In genomic region chr14:59843264-59843942, GRCm38 (mm10) we compare ENCODE assay signal across 30 mouse cellular contexts.
DNase-seq lines count a peak whose midpoint lies in the region; ATAC-seq lines count a peak whose summit lies in the region.
"Had no signal": no experiment of that assay in that cellular context is flagged by ENCODE, and none has a peak within 500 bp of the region (broad histone marks: within the 10 kb centered on the region; RNA-seq: fewer than 3 reads in every experiment).

No protein-coding gene starts in this region.

- no peaks in the 10 kb centered on the region for H3K9me3 ChIP-seq in intestine, embryonic 16.5 days (ENCODE audit: control insufficient read depth, low read length)
- H3K9me3 ChIP-seq in liver, embryonic 13.5 days (replicated peaks), result no peaks in the 10 kb centered on the region
- H3K9me3 ChIP-seq: embryonic facial prominence, embryonic 13.5 days; forebrain, embryonic 10.5 days; heart, embryonic 13.5 days; kidney, embryonic 15.5 days; limb, embryonic 10.5 days; limb, embryonic 15.5 days; midbrain, embryonic 10.5 days; midbrain, embryonic 15.5 days; neural tube, embryonic 15.5 days had no signal

- H3K36me3 ChIP-seq in intestine, embryonic 16.5 days (ENCODE audit: control insufficient read depth, insufficient read depth, low read length), result no peaks in the 10 kb centered on the region
- no peaks in the 10 kb centered on the region for H3K36me3 ChIP-seq in liver, embryonic 13.5 days
- H3K36me3 ChIP-seq: embryonic facial prominence, embryonic 13.5 days; forebrain, embryonic 10.5 days; heart, embryonic 13.5 days; kidney, embryonic 15.5 days; limb, embryonic 10.5 days; limb, embryonic 15.5 days; midbrain, embryonic 10.5 days; neural tube, embryonic 15.5 days had no signal

- H3K27me3 ChIP-seq in intestine, embryonic 16.5 days (replicated peaks; ENCODE audit: control insufficient read depth, insufficient read depth, low read length), result no peaks in the 10 kb centered on the region
- H3K27me3 ChIP-seq in liver, embryonic 13.5 days, result no peaks in the 10 kb centered on the region
- H3K27me3 ChIP-seq: heart, embryonic 13.5 days; kidney, embryonic 15.5 days; midbrain, embryonic 15.5 days; neural tube, embryonic 15.5 days had no signal

- no peak overlapping the region for H3K4me2 ChIP-seq in intestine, embryonic 16.5 days (ENCODE audit: low read depth, low read length)
- no peak overlapping the region for H3K4me2 ChIP-seq in liver, embryonic 13.5 days
- H3K4me2 ChIP-seq: embryonic facial prominence, embryonic 13.5 days; heart, embryonic 13.5 days; hindbrain, embryonic 14.5 days; kidney, embryonic 15.5 days; limb, embryonic 15.5 days; midbrain, embryonic 15.5 days; neural tube, embryonic 15.5 days had no signal

- H3K27ac ChIP-seq in intestine, embryonic 16.5 days (ENCODE audit: low read length), result no peak overlapping the region
- H3K27ac ChIP-seq in liver, embryonic 13.5 days, result no peak overlapping the region
- H3K27ac ChIP-seq: embryonic facial prominence, embryonic 13.5 days; forebrain, embryonic 10.5 days; gastrocnemius, adult 2 months; heart, adult 2 months; heart, embryonic 13.5 days; hindbrain, embryonic 14.5 days; kidney, embryonic 15.5 days; layer of hippocampus, adult 2 months; limb, embryonic 10.5 days; limb, embryonic 15.5 days; midbrain, embryonic 10.5 days; midbrain, embryonic 15.5 days; neural tube, embryonic 15.5 days had no signal

- no peak overlapping the region for H3K9ac ChIP-seq in intestine, embryonic 16.5 days (ENCODE audit: low read depth, low read length)
- no peak overlapping the region for H3K9ac ChIP-seq in liver, embryonic 13.5 days
- H3K9ac ChIP-seq: embryonic facial prominence, embryonic 13.5 days; heart, embryonic 13.5 days; hindbrain, embryonic 14.5 days; kidney, embryonic 15.5 days; limb, embryonic 15.5 days; midbrain, embryonic 15.5 days; neural tube, embryonic 15.5 days had no signal

- 61% methylated on average over 6 of the region's 6 CpGs for WGBS in intestine, embryonic 16.5 days
- 57% methylated on average over 6 of the region's 6 CpGs for WGBS in liver, embryonic 13.5 days (ENCODE audit: insufficient replicate concordance)

- H3K4me3 ChIP-seq in intestine, embryonic 16.5 days (ENCODE audit: low read length), result no peak overlapping the region
- H3K4me3 ChIP-seq in liver, embryonic 13.5 days (replicated peaks), result no peak overlapping the region
- H3K4me3 ChIP-seq: embryonic facial prominence, embryonic 13.5 days; forebrain, embryonic 10.5 days; gastrocnemius, adult 2 months; heart, adult 2 months; heart, embryonic 13.5 days; kidney, embryonic 15.5 days; layer of hippocampus, adult 2 months; limb, embryonic 10.5 days; limb, embryonic 15.5 days; midbrain, embryonic 10.5 days; midbrain, embryonic 15.5 days; neural tube, embryonic 15.5 days had no signal

- ATAC-seq in intestine, embryonic 16.5 days, result peak; percentile 34; the same call in 1 of the 2 replicates
- ATAC-seq in liver, embryonic 13.5 days (ENCODE audit: low read depth), result peak; percentile 68
- ATAC-seq: forebrain, embryonic 16.5 days; inflammation-experienced regulatory T-cells, adult 6 months; midbrain, embryonic 15.5 days had no signal

- 0 out of 2 replicates have a peak, but pooled peaks cover 3% of the 10 kb centered on the region for H3K4me1 ChIP-seq in intestine, embryonic 16.5 days (ENCODE audit: control insufficient read depth, insufficient read depth, low read length)
- 0 out of 2 replicates have a peak, but pooled peaks cover 4% of the 10 kb centered on the region for H3K4me1 ChIP-seq in liver, embryonic 13.5 days (replicated peaks)

- DNase-seq in lung, postnatal 36 days, result peak; percentile 24
- DNase-seq in lung, postnatal 4 days, result no peak
- no peak for DNase-seq in liver, embryonic 13.5 days
- peak; percentile 47 for DNase-seq in yolk sac, embryonic 10.5 days (ENCODE audit: low spot score)
- no peak for DNase-seq in embryo, embryonic 10.5 days (ENCODE audit: low spot score)
- no peak for DNase-seq in retina, embryonic 14.5 days (ENCODE audit: low spot score)
- DNase-seq: adrenal gland, postnatal 10 days; B cell, adult 2 months; cerebellum, adult 8-10 months; gastrocnemius, adult 2 months; gastrocnemius, postnatal 36 days; heart, adult 2 months; heart, postnatal 10 days; kidney, postnatal 36 days; right cerebral cortex, postnatal 25 days; thymus, postnatal 14 days had no signal

Comparison
In these comparisons a context has a peak if more than half of its experiments do, and no peak if none do; other contexts are left out.
1. DNase-seq: peak in lung, postnatal 36 days (single experiment) and yolk sac, embryonic 10.5 days (single experiment); none in lung, postnatal 4 days (0 of 2), liver, embryonic 13.5 days (single experiment), embryo, embryonic 10.5 days (single experiment) and retina, embryonic 14.5 days (single experiment).